Mouse (Mus musculus): Measurements from ENCODE around the gene Galnt14. TPM values are rescaled to one million over a fixed set of nuclear protein-coding genes. Genes with fewer than 3 reads are reported as not detected.

Galnt14 gene
- total RNA-seq, 2 experiments from 2014 or later, result 24.0 to 25.7 TPM

- no peak for DNase-seq (ENCODE audit: low spot score in 2 of 2)
- Histone ChIP-seq H3K27ac (no peak overlapping the region), H3K4me3 (no peak overlapping the region)
- TF ChIP-seq CTCF (conservative IDR thresholded peaks at IDR 0.05), result no peak
These were observed 162.1 kb downstream of the Galnt14 start for GRCm38 (mm10) chr17:73548119-73548518.

GRCm38 (mm10) chr17:73547483-73547882 is 162.8 kb downstream of the Galnt14 start:
- DNase-seq (ENCODE audit: low spot score in 2 of 2), result no peak
- no peak for TF ChIP-seq CTCF (conservative IDR thresholded peaks at IDR 0.05)
- no peak overlapping the region for H3K27ac ChIP-seq
- no peak overlapping the region for H3K4me3 ChIP-seq

GRCm38 (mm10) chr17:73541911-73542310 is 168.3 kb downstream of the Galnt14 start:
- DNase-seq (ENCODE audit: low spot score in 2 of 2), result peak in 1 of 2 experiments; percentile 29
- H3K4me3 ChIP-seq, result no peak overlapping the region
- 0 out of 2 replicates have a peak overlapping the region, but pooled peaks have one; percentile 14 for H3K27ac ChIP-seq
- peak; percentile 53 for TF ChIP-seq CTCF (conservative IDR thresholded peaks at IDR 0.05)

- DNase-seq (ENCODE audit: low spot score in 2 of 2), result no peak
- H3K4me3 ChIP-seq, result no peak overlapping the region
- H3K27ac ChIP-seq, result 0 out of 2 replicates have a peak overlapping the region, but pooled peaks have one; percentile 14
- no peak for TF ChIP-seq CTCF (conservative IDR thresholded peaks at IDR 0.05)
These were observed 169.1 kb downstream of the Galnt14 start for GRCm38 (mm10) chr17:73541233-73541570.

GRCm38 (mm10) chr17:73540409-73541232 is 169.6 kb downstream of the Galnt14 start:
- TF ChIP-seq CTCF (conservative IDR thresholded peaks at IDR 0.05), result no peak
- no peak for DNase-seq (ENCODE audit: low spot score in 2 of 2)
- no peak overlapping the region for H3K27ac ChIP-seq
- H3K4me3 ChIP-seq, result no peak overlapping the region

- no peak for DNase-seq (ENCODE audit: low spot score in 2 of 2)
- no peak for TF ChIP-seq CTCF (conservative IDR thresholded peaks at IDR 0.05)
- no peak overlapping the region for H3K27ac ChIP-seq
- H3K4me3 ChIP-seq, result no peak overlapping the region
These were observed 178.4 kb downstream of the Galnt14 start for GRCm38 (mm10) chr17:73531896-73532295.

GRCm38 (mm10) chr17:73522169-73522568 is 188.1 kb downstream of the Galnt14 start:
- DNase-seq (ENCODE audit: low spot score in 2 of 2), result no peak
- Histone ChIP-seq H3K27ac (no peak overlapping the region), H3K4me3 (no peak overlapping the region)
- no peak for TF ChIP-seq CTCF (conservative IDR thresholded peaks at IDR 0.05)

GRCm38 (mm10) chr17:73519350-73519749 is 190.9 kb downstream of the Galnt14 start:
- no peak for DNase-seq (ENCODE audit: low spot score in 2 of 2)

GRCm38 (mm10) chr17:73518359-73518758 is 191.9 kb downstream of the Galnt14 start:
- Histone ChIP-seq H3K4me3 (no peak overlapping the region), H3K27ac (no peak overlapping the region)
- DNase-seq (ENCODE audit: low spot score in 2 of 2), result peak in 1 of 2 experiments; percentile 10
- no peak for TF ChIP-seq CTCF (conservative IDR thresholded peaks at IDR 0.05)

More at GRCm38 (mm10) chr17:73519350-73519749, 190.9 kb downstream of the Galnt14 start:
- TF ChIP-seq CTCF (conservative IDR thresholded peaks at IDR 0.05), result no peak
- Histone ChIP-seq H3K4me3 (no peak overlapping the region), H3K27ac (no peak overlapping the region)

GRCm38 (mm10) chr17:73515506-73515905 is 194.7 kb downstream of the Galnt14 start:
- TF ChIP-seq CTCF (conservative IDR thresholded peaks at IDR 0.05), result no peak
- DNase-seq (ENCODE audit: low spot score in 2 of 2), result no peak
- Histone ChIP-seq H3K27ac (no peak overlapping the region), H3K4me3 (no peak overlapping the region)

- DNase-seq (ENCODE audit: low spot score in 2 of 2), result no peak
- Histone ChIP-seq H3K27ac (no peak overlapping the region), H3K4me3 (no peak overlapping the region)
- no peak for TF ChIP-seq CTCF (conservative IDR thresholded peaks at IDR 0.05)
These were observed 195.4 kb downstream of the Galnt14 start for GRCm38 (mm10) chr17:73514862-73515261.

GRCm38 (mm10) chr17:73514258-73514657 is 196.0 kb downstream of the Galnt14 start:
- no peak overlapping the region for H3K4me3 ChIP-seq
- H3K27ac ChIP-seq, result no peak overlapping the region
- no peak for DNase-seq (ENCODE audit: low spot score in 2 of 2)
- TF ChIP-seq CTCF (conservative IDR thresholded peaks at IDR 0.05), result no peak

GRCm38 (mm10) chr17:73512844-73513243 is 197.4 kb downstream of the Galnt14 start:
- TF ChIP-seq CTCF (conservative IDR thresholded peaks at IDR 0.05), result no peak
- no peak for DNase-seq (ENCODE audit: low spot score in 2 of 2)
- H3K27ac ChIP-seq, result no peak overlapping the region
- H3K4me3 ChIP-seq, result no peak overlapping the region
